ENCODE assay signal across 12 mouse cellular contexts in the genomic region with DNA sequence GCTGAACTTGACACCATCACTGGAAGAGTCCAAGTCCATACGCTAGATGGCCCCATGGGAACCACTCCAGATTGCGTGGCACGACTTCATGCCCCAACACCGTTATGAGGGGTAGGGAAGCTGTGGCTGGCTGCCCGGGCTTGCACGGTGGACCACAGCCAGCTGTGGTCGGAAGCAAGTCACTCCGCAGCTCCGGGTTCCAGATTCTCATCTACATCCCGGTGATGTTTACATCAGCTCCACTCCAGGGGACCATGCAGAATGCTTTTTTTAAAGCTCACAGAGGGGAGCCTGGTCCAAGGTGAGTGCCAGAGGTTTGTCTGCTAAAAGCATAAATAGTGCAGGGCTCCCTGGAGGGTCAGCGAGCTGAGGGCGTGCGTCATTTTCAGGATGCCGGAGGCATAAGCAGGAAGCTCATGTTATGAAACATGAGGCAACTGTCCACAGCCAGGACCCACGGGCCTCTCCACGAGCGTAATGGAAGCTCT. TPM values are rescaled to one million over a fixed set of nuclear protein-coding genes. Genes with fewer than 3 reads are reported as not detected.
DNase-seq lines count a peak whose midpoint lies in the region; ATAC-seq and TF ChIP-seq lines count a peak whose summit lies in the region.
"Had no signal": no experiment of that assay in that cellular context is flagged by ENCODE, and none has a peak within 500 bp of the region (broad histone marks: within the 10 kb centered on the region; RNA-seq: fewer than 3 reads in every experiment).

No protein-coding gene starts in this region.

- H3K27me3 ChIP-seq in liver, postnatal 0 days (ENCODE audit: insufficient read depth, low read length) = no peaks in the 10 kb centered on the region
- H3K27me3 ChIP-seq: limb, embryonic 12.5 days; midbrain, embryonic 13.5 days; neural tube, embryonic 15.5 days had no signal

- peak overlapping the region; percentile 15; the same call in 1 of the 2 replicates for H3K4me2 ChIP-seq in liver, postnatal 0 days (ENCODE audit: low read depth, low read length)
- H3K4me2 ChIP-seq: limb, embryonic 12.5 days; midbrain, embryonic 13.5 days; neural tube, embryonic 15.5 days had no signal

- no peak for TF ChIP-seq EP300 in liver, postnatal 0 days (IDR thresholded peaks at IDR 0.05; ENCODE audit: low read depth)

- no peak overlapping the region for H3K4me3 ChIP-seq in liver, postnatal 0 days (ENCODE audit: low read depth, low read length)
- no peak overlapping the region for H3K4me3 ChIP-seq in lung, adult 2 months (replicated peaks; ENCODE audit: extremely low read depth, low read depth, low read length)
- H3K4me3 ChIP-seq: limb, embryonic 12.5 days; midbrain, embryonic 13.5 days; neural tube, embryonic 15.5 days had no signal

- no peak for TF ChIP-seq POLR2A in lung, adult 2 months (IDR thresholded peaks at IDR 0.05; ENCODE audit: borderline replicate concordance, extremely low read depth, low read depth, low read length)

- no peak for ATAC-seq in liver, postnatal 0 days
- ATAC-seq: midbrain, embryonic 13.5 days had no signal

- WGBS in liver, postnatal 0 days (ENCODE audit: insufficient replicate concordance) = 49% methylated on average over 17 of the region's 17 CpGs
- 27% methylated on average over 17 of the region's 17 CpGs for WGBS in lung, adult 2 months

- no peak overlapping the region for H3K27ac ChIP-seq in liver, postnatal 0 days (ENCODE audit: low read depth)
- H3K27ac ChIP-seq: limb, embryonic 12.5 days; midbrain, embryonic 13.5 days; neural tube, embryonic 15.5 days had no signal

- no peak for TF ChIP-seq CTCF in liver, postnatal 0 days (IDR thresholded peaks at IDR 0.05; ENCODE audit: low read depth)
- TF ChIP-seq CTCF in lung, adult 2 months (IDR thresholded peaks at IDR 0.05; ENCODE audit: insufficient read depth, low read length) = peak; percentile 26; the same call in 1 of the 2 replicates

- no peaks in the 10 kb centered on the region for H3K36me3 ChIP-seq in liver, postnatal 0 days (replicated peaks; ENCODE audit: insufficient read depth, low read length)
- H3K36me3 ChIP-seq: limb, embryonic 12.5 days; midbrain, embryonic 13.5 days; neural tube, embryonic 15.5 days had no signal

- no peaks in the 10 kb centered on the region; the same call in 1 of the 2 replicates for H3K4me1 ChIP-seq in liver, postnatal 0 days (ENCODE audit: insufficient read depth)
- peaks cover 4% of the 10 kb centered on the region for H3K4me1 ChIP-seq in lung, adult 2 months (ENCODE audit: control insufficient read depth, insufficient read depth, low read length)

- DNase-seq in cerebellum, postnatal 10 days = peak; percentile 47 to 57
- DNase-seq in cerebellum, postnatal 36 days = no peak
- DNase-seq in liver, postnatal 0 days = no peak
- DNase-seq in liver = no peak
- DNase-seq in lung, adult 2 months = peak; percentile 30
- no peak for DNase-seq in spleen, adult 18-20 months
- no peak for DNase-seq in urinary bladder, adult 2 months (ENCODE audit: low spot score)
- no peak for DNase-seq in cerebellum, adult 9-10 months
- DNase-seq: thymus, postnatal 25 days had no signal

- no peaks in the 10 kb centered on the region for H3K9me3 ChIP-seq in liver, postnatal 0 days (ENCODE audit: low read length)
- H3K9me3 ChIP-seq: limb, embryonic 12.5 days; midbrain, embryonic 13.5 days; neural tube, embryonic 15.5 days had no signal

- no peak overlapping the region for H3K9ac ChIP-seq in liver, postnatal 0 days (replicated peaks)
- H3K9ac ChIP-seq: limb, embryonic 12.5 days; midbrain, embryonic 13.5 days; neural tube, embryonic 15.5 days had no signal

RNA-seq across cellular contexts. Expression of a gene that starts 55.4 kb away (rescaled TPM):
- 0.06 and 0.11 TPM in 2 replicates for polyA plus RNA-seq in liver, postnatal 0 days (2015; fragmentation: Nextera tagmentation; extraction: Ambion mirVana)
- 0.03 and 0.18 TPM in 2 replicates for polyA plus RNA-seq in lung, adult 2 months (2012; rRNA removed)
- 0.01 and 0.06 TPM in 2 replicates for polyA plus RNA-seq in urinary bladder, adult 2 months (2012; rRNA removed)

Comparison
In these comparisons a context has a peak if more than half of its experiments do, and no peak if none do; other contexts are left out.
1. DNase-seq: peak in cerebellum, postnatal 10 days (2 of 2) and lung, adult 2 months (single experiment); none in cerebellum, postnatal 36 days (0 of 2), liver, postnatal 0 days (single experiment), liver (single experiment), spleen, adult 18-20 months (0 of 2), urinary bladder, adult 2 months (single experiment) and cerebellum, adult 9-10 months (single experiment).